Mouse (Mus musculus): ENCODE data around the gene Ackr3.
A peak's percentile ranks its signal among the peaks of the same experiment; 100 is the strongest.

Gene Ackr3

DNA sequence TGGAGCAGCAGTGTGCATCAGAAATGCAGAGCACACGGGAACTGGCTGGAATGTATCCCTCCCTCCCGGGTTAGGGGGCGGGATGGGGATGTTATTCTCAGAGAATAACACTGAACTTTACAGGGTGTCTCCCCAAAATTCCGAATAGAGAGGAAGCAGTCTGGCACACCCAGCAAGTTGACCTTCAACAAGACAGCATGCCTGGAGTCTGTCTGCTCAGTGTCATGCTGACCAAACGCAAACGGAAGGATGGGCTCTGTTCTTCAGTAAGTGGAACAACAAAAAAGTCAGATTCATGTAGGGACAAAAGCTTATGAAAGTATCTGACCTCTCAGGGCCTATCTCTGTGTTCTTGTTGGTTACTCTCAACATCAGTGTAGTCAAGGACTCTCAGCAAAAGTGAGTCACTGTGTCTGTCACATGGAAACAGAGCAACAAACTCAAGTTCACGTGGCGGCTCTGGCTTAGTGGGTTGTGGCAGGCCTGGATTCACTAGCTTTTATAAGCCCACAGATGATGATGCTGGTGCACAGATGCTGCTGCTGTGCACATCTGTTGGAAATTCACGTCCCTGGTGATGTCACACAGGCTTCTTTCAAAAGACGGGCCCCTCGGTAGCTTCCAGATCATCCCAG is 54.6 kb downstream of the Ackr3 start:
- peak; percentile 44 for DNase-seq (ENCODE audit: low read depth)

DNA sequence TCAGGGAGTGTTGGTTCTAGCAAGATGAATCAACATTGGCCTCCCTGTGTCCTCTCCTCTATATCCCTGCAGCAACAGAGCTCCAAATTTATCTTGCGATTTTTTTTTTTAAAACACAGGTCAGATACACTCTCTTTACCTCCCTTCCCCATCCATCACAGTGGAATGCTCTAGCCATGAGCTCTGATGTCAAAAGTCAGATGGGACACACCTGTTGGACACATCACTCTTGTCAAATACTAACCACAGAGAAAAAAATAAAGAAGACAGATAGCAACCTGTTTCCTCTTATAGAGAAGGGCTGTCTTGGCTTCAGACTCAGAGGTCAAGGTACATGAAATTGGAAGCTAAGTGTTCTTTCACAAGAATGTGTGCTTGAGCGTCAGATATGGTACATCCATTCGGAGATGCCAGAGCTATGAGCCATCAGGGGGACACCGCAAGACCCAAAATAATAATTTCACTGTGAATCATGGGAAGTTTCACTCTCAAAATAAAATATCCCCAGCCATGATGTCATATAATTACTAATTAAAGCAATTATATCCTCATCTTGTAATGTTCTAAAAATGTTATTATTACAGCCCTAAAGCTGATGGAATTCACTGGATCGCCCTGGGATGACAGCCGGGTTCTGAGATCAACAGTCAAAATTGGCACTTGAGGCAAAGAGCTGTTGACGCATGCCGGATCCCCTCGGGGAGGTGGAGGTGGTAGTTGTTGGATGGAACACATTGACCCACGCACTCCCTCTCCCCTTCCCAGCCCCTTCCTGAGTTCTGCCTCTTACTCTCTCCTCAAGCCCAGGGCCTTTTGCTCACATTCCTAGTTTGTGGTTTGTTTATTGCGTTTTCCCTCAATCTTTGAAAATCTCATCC is 57.2 kb downstream of the Ackr3 start:
- DNase-seq (ENCODE audit: low read depth), result no peak

DNA sequence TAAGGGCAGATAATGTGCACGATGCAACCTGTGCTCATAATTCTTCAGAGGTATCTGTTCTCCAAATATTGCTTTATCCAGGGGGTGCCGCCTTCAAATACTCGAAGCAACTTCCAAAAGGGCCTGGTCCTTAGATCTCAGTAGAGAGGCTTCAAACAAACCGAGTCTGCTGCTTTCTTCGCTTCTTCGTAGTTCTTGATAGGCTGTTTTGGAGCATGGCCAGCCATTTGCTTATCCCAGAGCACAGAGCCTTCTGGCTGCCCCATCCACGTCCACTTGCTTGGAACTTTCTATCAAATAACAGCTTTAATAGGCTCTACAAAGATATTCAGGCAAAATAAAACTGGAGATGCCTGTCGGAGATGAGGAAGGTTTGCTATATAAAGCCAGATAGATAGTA is 58.6 kb downstream of the Ackr3 start:
- no peak for DNase-seq (ENCODE audit: low read depth)
